In the genomic region with DNA sequence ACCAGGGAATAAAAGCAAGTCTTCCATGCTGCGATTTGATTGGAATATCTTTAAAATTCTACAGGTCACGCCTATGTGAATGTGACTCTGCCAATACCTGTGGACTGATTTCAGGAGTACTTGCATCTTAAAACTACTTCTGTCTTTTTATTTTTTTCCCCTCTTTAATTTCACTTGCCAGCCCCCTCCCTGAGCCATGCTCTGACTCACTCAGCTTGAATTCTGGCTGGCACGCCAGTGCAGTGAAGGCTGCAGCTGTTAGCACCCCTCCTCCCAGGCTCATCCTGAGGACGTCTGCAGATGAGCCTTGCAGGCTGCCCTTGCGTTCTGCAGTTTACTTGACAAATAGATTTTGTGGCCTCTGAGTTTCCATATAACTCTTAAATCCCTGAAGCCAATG, we compare ENCODE assay signal across 8 mouse cellular contexts. TPM values are rescaled to one million over a fixed set of nuclear protein-coding genes. Genes with fewer than 3 reads are reported as not detected.
DNase-seq lines count a peak whose midpoint lies in the region; ATAC-seq and TF ChIP-seq lines count a peak whose summit lies in the region.

No protein-coding gene starts in this region.

- no peaks in the 10 kb centered on the region for H3K79me3 ChIP-seq in C2C12 (ENCODE audit: low read depth)

- H3K4me3 ChIP-seq in C2C12 (ENCODE audit: insufficient read depth, poor library complexity, severe bottlenecking) = no peak overlapping the region
- no peak overlapping the region for H3K4me3 ChIP-seq in hindbrain, postnatal 0 days (ENCODE audit: low read length)
- H3K4me3 ChIP-seq in olfactory bulb, adult 2 months (ENCODE audit: insufficient read depth, low read depth, low read length) = no peak overlapping the region
- H3K4me3 ChIP-seq in limb, embryonic 10.5 days = no peak overlapping the region

- peak; percentile 61 for ATAC-seq in hindbrain, postnatal 0 days

- peak overlapping the region; percentile 40 for H3K4me2 ChIP-seq in hindbrain, postnatal 0 days (ENCODE audit: low read depth, low read length)

- H3K27me3 ChIP-seq in C2C12 (ENCODE audit: control insufficient read depth, insufficient read depth, insufficient read length) = no peaks in the 10 kb centered on the region
- no peaks in the 10 kb centered on the region for H3K27me3 ChIP-seq in hindbrain, postnatal 0 days (ENCODE audit: insufficient read depth, low read length)
- H3K27me3 ChIP-seq in limb, embryonic 10.5 days (ENCODE audit: low read depth, poor library complexity, severe bottlenecking) = no peaks in the 10 kb centered on the region

- H3K36me3 ChIP-seq in C2C12 (ENCODE audit: control insufficient read depth, insufficient read depth) = no peaks in the 10 kb centered on the region
- H3K36me3 ChIP-seq in hindbrain, postnatal 0 days (ENCODE audit: insufficient read depth, low read length) = no peaks in the 10 kb centered on the region
- H3K36me3 ChIP-seq in limb, embryonic 10.5 days = no peaks in the 10 kb centered on the region

- no peak overlapping the region for H3K27ac ChIP-seq in hindbrain, postnatal 0 days
- peak overlapping the region; percentile 79 for H3K27ac ChIP-seq in olfactory bulb, adult 2 months (ENCODE audit: insufficient read depth, low read depth, low read length)
- no peak overlapping the region for H3K27ac ChIP-seq in limb, embryonic 10.5 days

- TF ChIP-seq CTCF in C2C12 (IDR thresholded peaks at IDR 0.05; ENCODE audit: control insufficient read depth, insufficient read depth, insufficient read length) = no peak
- TF ChIP-seq CTCF in hindbrain, postnatal 0 days (IDR thresholded peaks at IDR 0.05; ENCODE audit: low read depth) = no peak
- TF ChIP-seq CTCF in olfactory bulb, adult 2 months (IDR thresholded peaks at IDR 0.05; ENCODE audit: insufficient read depth, low read depth, low read length) = no peak

- 33% methylated on average over 5 of the region's 5 CpGs for WGBS in hindbrain, postnatal 0 days
- WGBS in olfactory bulb, adult 2 months = 30% methylated on average over 5 of the region's 5 CpGs
- WGBS in limb, embryonic 10.5 days = 41% methylated on average over 5 of the region's 5 CpGs

- H3ac ChIP-seq in C2C12 (ENCODE audit: control insufficient read depth, insufficient read length, low read depth) = no peak overlapping the region

- H3K9me3 ChIP-seq in hindbrain, postnatal 0 days (ENCODE audit: low read length) = no peaks in the 10 kb centered on the region
- H3K9me3 ChIP-seq in limb, embryonic 10.5 days (replicated peaks) = no peaks in the 10 kb centered on the region

- 0 out of 2 replicates have a peak overlapping the region, but pooled peaks have one; percentile 17 for H3K9ac ChIP-seq in hindbrain, postnatal 0 days (replicated peaks; ENCODE audit: low read length)

- peaks cover 10% of the 10 kb centered on the region for H3K4me1 ChIP-seq in hindbrain, postnatal 0 days (ENCODE audit: insufficient read depth, low read length)
- H3K4me1 ChIP-seq in olfactory bulb, adult 2 months (ENCODE audit: control insufficient read depth, insufficient read depth, low read length) = peaks cover 8% of the 10 kb centered on the region; the same call in 1 of the 2 replicates
- no peaks in the 10 kb centered on the region for H3K4me1 ChIP-seq in limb, embryonic 10.5 days

- TF ChIP-seq POLR2A in olfactory bulb, adult 2 months (IDR thresholded peaks at IDR 0.05; ENCODE audit: insufficient read depth, low read depth, low read length) = no peak

- no peaks in the 10 kb centered on the region for H3K79me2 ChIP-seq in C2C12 (ENCODE audit: control insufficient read depth, insufficient read depth)

- DNase-seq in adrenal gland, adult (ENCODE audit: inconsistent age in 2 of 2, low spot score in 1 of 2) = peak; percentile 36 to 84
- no peak for DNase-seq in adrenal gland, adult 18-20 months (ENCODE audit: low spot score in 2 of 2)
- peak; percentile 58 to 86 for DNase-seq in frontal cortex, adult 2 months (ENCODE audit: extremely low spot score in 1 of 2, low spot score in 1 of 2)
- DNase-seq in hindbrain, postnatal 0 days (ENCODE audit: low spot score) = peak; percentile 55
- DNase-seq in embryo, embryonic 10 days (ENCODE audit: low spot score) = no peak
- DNase-seq in limb, embryonic 10.5 days (ENCODE audit: low spot score) = no peak

TF ChIP-seq in C2C12, 6 proteins besides CTCF, POLR2A, EP300 and RAD21:
- TF ChIP-seq USF1 (IDR thresholded peaks at IDR 0.05; ENCODE audit: low read depth) (no peak), CEBPB (IDR thresholded peaks at IDR 0.05; ENCODE audit: low read depth) (no peak), FOSL1 (IDR thresholded peaks at IDR 0.05; ENCODE audit: insufficient read depth, low read length, poor library complexity, severe bottlenecking) (no peak), MYOG (IDR thresholded peaks at IDR 0.05; ENCODE audit: control insufficient read depth, extremely low read depth, insufficient read length) (no peak), MYOD1 (IDR thresholded peaks at IDR 0.05; ENCODE audit: control insufficient read depth, insufficient read length, low read depth) (peak; percentile 92), MAX (IDR thresholded peaks at IDR 0.05) (no peak)

RNA-seq across cellular contexts. Expression of gene Lrrtm3, which starts 14.1 kb away (rescaled TPM):
- 1 to 10 TPM in 1 of 2 experiments, under 1 TPM in 1; 0.96 to 1.2 TPM for total RNA-seq in adrenal gland, adult 18-20 months (2021)
- not detected for polyA plus RNA-seq in C2C12 (2012; fragmentation: generic; extraction: Trizol)
- polyA plus RNA-seq in frontal cortex, adult 2 months (2012; rRNA removed) = 36.6 and 39.6 TPM in 2 replicates
- 28.0 and 36.9 TPM in 2 replicates for total RNA-seq in hindbrain, postnatal 0 days (2014; rRNA removed)
- polyA plus RNA-seq in hindbrain, postnatal 0 days (2015; fragmentation: Nextera tagmentation; extraction: Ambion mirVana) = 29.0 and 33.0 TPM in 2 replicates
- polyA plus RNA-seq in olfactory bulb, adult 2 months (2012; ENCODE audit: insufficient read depth, insufficient read length, low replicate concordance, missing spikeins) = not detected in 2 replicates
- polyA plus RNA-seq in limb, embryonic 10.5 days (2016; fragmentation: Nextera tagmentation; extraction: Ambion mirVana) = 0.06 and 0.53 TPM in 2 replicates

Comparison
In these comparisons a context has a peak if more than half of its experiments do, and no peak if none do; other contexts are left out.
1. DNase-seq: peak in adrenal gland, adult (2 of 2), frontal cortex, adult 2 months (2 of 2) and hindbrain, postnatal 0 days (single experiment); none in adrenal gland, adult 18-20 months (0 of 2), embryo, embryonic 10 days (single experiment) and limb, embryonic 10.5 days (single experiment).
2. RNA of gene Lrrtm3, which starts 14.1 kb away (polyA plus RNA-seq): 36.6 to 39.6 TPM in frontal cortex, adult 2 months and 29.0 to 33.0 TPM in hindbrain, postnatal 0 days; 0.06 to 0.53 TPM in limb, embryonic 10.5 days, not detected in C2C12 (single experiment) and not detected in olfactory bulb, adult 2 months; every median in the first group is over 10 times any median in the second.